Mouse (Mus musculus) embryonic facial prominence, embryonic 10.5 days (tissue): Measurements from ENCODE around the gene Ttc7. TPM values are rescaled to one million over a fixed set of nuclear protein-coding genes. Genes with fewer than 3 reads are reported as not detected.

Source experiments
- polyA plus RNA-seq: library from polyadenylated mRNA; unstranded; fragments of >200 nt; fragmentation: Nextera tagmentation; extraction: Ambion mirVana; gene quantifications from 2 replicates; pipeline ENCODE4 v1.2.1, GENCODE M21; 2016

Ttc7 gene
- polyA plus RNA-seq, 1 experiment from 2014 or later = 3.6 TPM

Other genes starting within 250 kb of the Ttc7 start
- gene Socs5, start 175.2 kb upstream of the Ttc7 start, polyA plus RNA-seq = 8.4 and 10.2 TPM in 2 replicates
- 75.2 and 81.8 TPM in 2 replicates for gene Mcfd2, start 17.0 kb upstream of the Ttc7 start, polyA plus RNA-seq
- not detected in 2 replicates for gene Stpg4, start 144.9 kb downstream of the Ttc7 start, polyA plus RNA-seq
- 1,075 and 1,119 TPM in 2 replicates for gene Calm2, start 164.0 kb downstream of the Ttc7 start, polyA plus RNA-seq